Mouse (Mus musculus) hindbrain, embryonic 10.5 days (tissue): ENCODE data around the gene Atp6ap1l. TPM values are rescaled to one million over a fixed set of nuclear protein-coding genes. Genes with fewer than 3 reads are reported as not detected.

Source experiments
- polyA plus RNA-seq: library from polyadenylated mRNA; unstranded; fragments of >200 nt; fragmentation: Nextera tagmentation; extraction: Ambion mirVana; gene quantifications from 2 replicates; pipeline ENCODE4 v1.2.1, GENCODE M21; 2016

Gene Atp6ap1l
- polyA plus RNA-seq, 1 experiment from 2014 or later = 0.39 TPM

Other genes starting within 250 kb of the Atp6ap1l start
- 172 and 194 TPM in 2 replicates for gene Rps23, start 17.6 kb upstream of the Atp6ap1l start, polyA plus RNA-seq